Mouse (Mus musculus) forebrain, embryonic 12.5 days (tissue): ENCODE measurements at regions not wholly inside any gene's neighbourhood (a gene's known extent, or its start where the extent isn't known, plus 50 kb on each side); places are given as distances from the start of the nearest gene placed in this dataset.
A peak's percentile ranks its signal among the peaks of the same experiment; 100 is the strongest.

Source experiments
- ATAC-seq: fragments of 200-750 bp; cut with Nextera tagmentation; 2 replicates; pipeline ENCODE4 v1.8.0; 2017; ENCODE audit warnings: moderate TSS enrichment; ENCODE audit not compliant: low FRiP score
- H3K27ac ChIP-seq: fragments of 300-500 bp; sonication (generic); 2 replicates; pipeline ENCODE4 v1.5.1; 2016; ENCODE audit warnings: mild to moderate bottlenecking
- H3K27me3 ChIP-seq: fragments of 300-500 bp; sonication (generic); 2 replicates; pipeline ENCODE4 v1.6.1; 2016; ENCODE audit warnings: mild to moderate bottlenecking
- H3K36me3 ChIP-seq: fragments of 300-500 bp; sonication (generic); replicated peaks from 2 replicates; pipeline ENCODE4 v1.6.1; 2016; ENCODE audit warnings: mild to moderate bottlenecking
- H3K4me1 ChIP-seq: fragments of 300-500 bp; sonication (generic); 2 replicates; pipeline ENCODE4 v1.6.1; 2016
- H3K4me2 ChIP-seq: fragments of 300-500 bp; sonication (generic); 2 replicates; pipeline ENCODE4 v1.6.1; 2016; ENCODE audit warnings: mild to moderate bottlenecking, moderate library complexity
- H3K4me3 ChIP-seq: fragments of 300-500 bp; sonication (generic); replicated peaks from 2 replicates; pipeline ENCODE4 v1.5.1; 2016; ENCODE audit warnings: mild to moderate bottlenecking
- H3K9ac ChIP-seq: fragments of 300-500 bp; sonication (generic); 2 replicates; pipeline ENCODE4 v1.6.1; 2016; ENCODE audit warnings: mild to moderate bottlenecking
- H3K9me3 ChIP-seq: fragments of 300-500 bp; sonication (generic); 2 replicates; pipeline ENCODE4 v1.6.1; 2016
- WGBS: fragments of 180-500 bp; shearing (Covaris S2); methylation state at CpG from one replicate; pipeline ENCODE4 v1.1.7; 2016; 5-methylcytosine and 5-hydroxymethylcytosine counted together

GRCm38 (mm10) chr4:92833835-92834234 is 501.5 kb downstream of the Tusc1 start:
- Histone ChIP-seq H3K9ac (no peak overlapping the region), H3K27ac (no peak overlapping the region), H3K9me3 (no peaks in the 10 kb centered on the region), H3K4me3 (no peak overlapping the region), H3K4me1 (peaks cover 7% of the 10 kb centered on the region; the same call in 1 of the 2 replicates), H3K36me3 (no peaks in the 10 kb centered on the region), H3K27me3 (no peaks in the 10 kb centered on the region), H3K4me2 (no peak overlapping the region)
- 11% methylated on average over 5 of the region's 5 CpGs for WGBS
- ATAC-seq = peak; percentile 75

DNA sequence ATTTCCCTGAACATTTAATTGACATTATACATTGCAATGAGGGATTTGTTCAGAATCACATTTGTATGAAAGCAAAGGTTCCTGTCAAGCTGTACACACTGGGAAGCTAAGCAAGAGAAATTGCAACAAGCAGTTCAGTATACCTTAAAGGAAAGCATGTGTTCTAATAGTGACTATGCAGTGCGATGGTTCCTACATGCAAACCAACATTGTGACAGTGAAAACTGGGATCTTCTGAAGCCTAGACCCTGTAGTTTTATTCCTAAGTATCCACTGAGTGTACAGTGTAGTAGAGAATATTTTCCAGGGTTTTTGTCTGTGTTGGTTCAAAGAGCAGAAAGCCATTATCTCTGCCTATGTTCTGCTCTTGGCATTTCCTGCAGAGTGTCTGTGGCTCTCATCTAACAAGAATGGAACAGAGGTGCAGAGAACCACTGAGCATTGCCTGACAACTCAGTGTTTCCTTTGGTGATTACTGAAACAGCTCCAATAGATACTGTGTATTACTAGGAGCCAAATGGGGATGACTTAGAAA is 504.1 kb downstream of the Tusc1 start:
- peaks cover 7% of the 10 kb centered on the region; the same call in 1 of the 2 replicates for H3K4me1 ChIP-seq
- H3K27me3 ChIP-seq = no peaks in the 10 kb centered on the region
- H3K27ac ChIP-seq = no peak overlapping the region
- 71% methylated on average over 1 of the region's 1 CpGs for WGBS
- H3K36me3 ChIP-seq = no peaks in the 10 kb centered on the region
- H3K4me2 ChIP-seq = no peak overlapping the region
- H3K9ac ChIP-seq = no peak overlapping the region
- H3K4me3 ChIP-seq = no peak overlapping the region
- H3K9me3 ChIP-seq = no peaks in the 10 kb centered on the region
- ATAC-seq = no peak

- H3K4me2 ChIP-seq = no peak overlapping the region
- no peaks in the 10 kb centered on the region for H3K4me1 ChIP-seq
- ATAC-seq = no peak
Observed at GRCm38 (mm10) chr4:92827831-92828230, 507.5 kb downstream of the Tusc1 start.

GRCm38 (mm10) chr4:92827405-92827804 is 507.9 kb downstream of the Tusc1 start:
- no peaks in the 10 kb centered on the region for H3K9me3 ChIP-seq
- no peak for ATAC-seq
- no peaks in the 10 kb centered on the region for H3K4me1 ChIP-seq
- H3K36me3 ChIP-seq = no peaks in the 10 kb centered on the region
- H3K27me3 ChIP-seq = no peaks in the 10 kb centered on the region
- no peak overlapping the region for H3K9ac ChIP-seq
- H3K4me2 ChIP-seq = no peak overlapping the region
- no peak overlapping the region for H3K4me3 ChIP-seq
- H3K27ac ChIP-seq = no peak overlapping the region

More at GRCm38 (mm10) chr4:92827831-92828230, 507.5 kb downstream of the Tusc1 start:
- H3K9me3 ChIP-seq = no peaks in the 10 kb centered on the region
- H3K36me3 ChIP-seq = no peaks in the 10 kb centered on the region
- H3K27me3 ChIP-seq = no peaks in the 10 kb centered on the region
- no peak overlapping the region for H3K4me3 ChIP-seq
- no peak overlapping the region for H3K9ac ChIP-seq
- H3K27ac ChIP-seq = no peak overlapping the region

GRCm38 (mm10) chr4:92826981-92827380 is 508.3 kb downstream of the Tusc1 start:
- H3K9me3 ChIP-seq = no peaks in the 10 kb centered on the region
- no peak overlapping the region for H3K27ac ChIP-seq
- no peak overlapping the region for H3K4me3 ChIP-seq
- no peaks in the 10 kb centered on the region for H3K36me3 ChIP-seq
- H3K4me2 ChIP-seq = no peak overlapping the region
- no peak overlapping the region for H3K9ac ChIP-seq
- no peaks in the 10 kb centered on the region for H3K27me3 ChIP-seq
- H3K4me1 ChIP-seq = no peaks in the 10 kb centered on the region
- ATAC-seq = no peak

- Histone ChIP-seq H3K4me3 (no peak overlapping the region), H3K27ac (no peak overlapping the region), H3K4me2 (no peak overlapping the region), H3K4me1 (no peaks in the 10 kb centered on the region), H3K9ac (no peak overlapping the region), H3K9me3 (no peaks in the 10 kb centered on the region), H3K36me3 (no peaks in the 10 kb centered on the region), H3K27me3 (no peaks in the 10 kb centered on the region)
- 73% methylated on average over 1 of the region's 1 CpGs for WGBS
- no peak for ATAC-seq
Observed at GRCm38 (mm10) chr4:92788157-92788556, 547.2 kb downstream of the Tusc1 start.

DNA sequence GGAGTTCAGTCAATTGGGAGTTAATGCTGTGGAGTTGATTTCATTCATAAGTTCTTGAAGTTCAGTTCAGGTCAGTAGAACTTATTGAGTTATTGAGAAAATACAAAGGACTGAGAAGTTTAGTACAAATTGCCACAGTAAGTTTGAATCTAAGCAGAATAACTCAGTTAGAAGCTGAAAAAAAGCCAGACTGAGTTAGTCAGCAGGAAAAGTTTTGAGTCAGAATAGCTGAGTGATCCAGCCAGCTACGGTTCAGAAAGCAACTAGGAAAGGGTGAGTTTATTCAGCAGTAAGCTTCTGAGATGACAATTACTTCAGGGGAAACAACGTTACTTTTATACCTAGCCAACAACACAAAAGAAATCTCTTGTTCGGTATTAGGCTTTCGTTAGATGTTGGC is 557.2 kb downstream of the Tusc1 start:
- no peak overlapping the region for H3K4me2 ChIP-seq
- no peak overlapping the region for H3K9ac ChIP-seq
- WGBS = 77% methylated on average over 4 of the region's 4 CpGs
- no peaks in the 10 kb centered on the region for H3K9me3 ChIP-seq
- no peaks in the 10 kb centered on the region for H3K27me3 ChIP-seq
- no peak overlapping the region for H3K27ac ChIP-seq
- no peaks in the 10 kb centered on the region for H3K36me3 ChIP-seq
- no peaks in the 10 kb centered on the region for H3K4me1 ChIP-seq
- H3K4me3 ChIP-seq = no peak overlapping the region
- no peak for ATAC-seq

DNA sequence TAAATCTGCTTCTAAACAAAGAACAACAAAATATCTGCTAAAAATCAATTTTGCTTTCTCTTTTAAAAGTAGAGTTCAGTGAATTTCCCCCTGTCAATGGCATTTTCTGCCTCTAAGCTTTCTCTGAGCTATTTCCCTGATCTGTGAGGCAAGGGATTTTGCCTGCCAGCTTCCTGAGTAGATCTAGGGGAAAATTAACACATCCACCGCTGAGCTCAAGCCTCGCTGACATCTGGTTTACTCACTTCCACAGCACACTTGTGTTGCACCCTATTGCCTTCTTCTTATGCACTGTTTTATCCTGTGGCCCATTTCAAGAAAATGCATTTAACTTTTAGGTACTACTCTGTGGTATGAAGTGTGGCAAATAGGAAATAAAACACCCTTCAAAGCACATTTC is 556.5 kb upstream of the Gm12666 start:
- no peak overlapping the region for H3K9ac ChIP-seq

GRCm38 (mm10) chr4:92746233-92746632 is 554.7 kb upstream of the Gm12666 start:
- Histone ChIP-seq H3K27ac (no peak overlapping the region), H3K4me1 (no peaks in the 10 kb centered on the region), H3K9ac (no peak overlapping the region), H3K4me3 (no peak overlapping the region), H3K36me3 (no peaks in the 10 kb centered on the region), H3K27me3 (no peaks in the 10 kb centered on the region), H3K9me3 (no peaks in the 10 kb centered on the region), H3K4me2 (no peak overlapping the region)
- no peak; the same call in 1 of the 2 replicates for ATAC-seq
- WGBS = 56% methylated on average over 2 of the region's 2 CpGs

More for the DNA sequence above, 556.5 kb upstream of the Gm12666 start:
- no peak overlapping the region for H3K27ac ChIP-seq
- H3K4me3 ChIP-seq = no peak overlapping the region
- WGBS = 50% methylated on average over 2 of the region's 2 CpGs
- H3K4me2 ChIP-seq = no peak overlapping the region
- H3K36me3 ChIP-seq = no peaks in the 10 kb centered on the region
- no peak for ATAC-seq
- H3K4me1 ChIP-seq = no peaks in the 10 kb centered on the region
- H3K9me3 ChIP-seq = no peaks in the 10 kb centered on the region
- no peaks in the 10 kb centered on the region for H3K27me3 ChIP-seq

GRCm38 (mm10) chr4:92702755-92703154 is 511.2 kb upstream of the Gm12666 start:
- no peaks in the 10 kb centered on the region for H3K9me3 ChIP-seq
- H3K4me3 ChIP-seq = no peak overlapping the region
- no peaks in the 10 kb centered on the region for H3K36me3 ChIP-seq
- no peak overlapping the region for H3K4me2 ChIP-seq
- no peaks in the 10 kb centered on the region for H3K27me3 ChIP-seq
- no peak for ATAC-seq
- H3K4me1 ChIP-seq = no peaks in the 10 kb centered on the region
- no peak overlapping the region for H3K27ac ChIP-seq
- no peak overlapping the region for H3K9ac ChIP-seq
